8 mouse cellular contexts compared by ENCODE assay signal in genomic region chr17:56183658-56184103, GRCm38 (mm10). TPM values are rescaled to one million over a fixed set of nuclear protein-coding genes. Genes with fewer than 3 reads are reported as not detected.
DNase-seq lines count a peak whose midpoint lies in the region; ATAC-seq lines count a peak whose summit lies in the region.

Gene Mydgf, minus strand, starts transcription at chr17:56183920.

- intact Hi-C loops in heart, postnatal 14 days (cut with DNase I) = no loop called here

- no peaks in the 10 kb centered on the region for H3K9me3 ChIP-seq in forebrain, embryonic 14.5 days (replicated peaks; ENCODE audit: control insufficient read depth, low read length)
- H3K9me3 ChIP-seq in neural tube, embryonic 15.5 days (replicated peaks) = no peaks in the 10 kb centered on the region

- peak within 1 kb of the TSS; percentile 77 for H3K9ac ChIP-seq in forebrain, embryonic 14.5 days (ENCODE audit: low read length)
- H3K9ac ChIP-seq in neural tube, embryonic 15.5 days (replicated peaks) = peak within 1 kb of the TSS; percentile 83

- DNase-seq in ES-CJ7 (ENCODE audit: low read depth, low spot score) = peak; percentile 95
- peak; percentile 92 for DNase-seq in cerebellum, adult 11 months
- peak; percentile 97 for DNase-seq in forebrain, embryonic 14.5 days (ENCODE audit: low spot score)
- DNase-seq in heart, postnatal 14 days = peak; percentile 97 to 99
- DNase-seq in layer of hippocampus, adult 11-12 months (ENCODE audit: low spot score) = peak; percentile 96
- DNase-seq in lung, adult 18-20 months = peak; percentile 95 to 97
- peak; percentile 92 for DNase-seq in testis, postnatal 14 days (ENCODE audit: low spot score)

- WGBS in forebrain, embryonic 14.5 days = under 1% methylated on average over 47 of the region's 47 CpGs
- WGBS in neural tube, embryonic 15.5 days = under 1% methylated on average over 47 of the region's 47 CpGs

- peak within 1 kb of the TSS; percentile 84 for H3K4me2 ChIP-seq in forebrain, embryonic 14.5 days (ENCODE audit: low read length)
- H3K4me2 ChIP-seq in neural tube, embryonic 15.5 days = peak within 1 kb of the TSS; percentile 83

- H3K27ac ChIP-seq in forebrain, embryonic 14.5 days (ENCODE audit: low read depth, low read length) = peak within 1 kb of the TSS; percentile 52; the same call in 1 of the 2 replicates
- peak within 1 kb of the TSS; percentile 76 for H3K27ac ChIP-seq in neural tube, embryonic 15.5 days (replicated peaks)

- H3K27me3 ChIP-seq in forebrain, embryonic 14.5 days (replicated peaks; ENCODE audit: control insufficient read depth, insufficient read depth, low read length) = no peaks in the 10 kb centered on the region
- H3K27me3 ChIP-seq in neural tube, embryonic 15.5 days (replicated peaks) = no peaks in the 10 kb centered on the region

- H3K4me1 ChIP-seq in forebrain, embryonic 14.5 days (ENCODE audit: control insufficient read depth, insufficient read depth, low read length) = peaks cover 7% of the 10 kb centered on the region
- peaks cover 36% of the 10 kb centered on the region for H3K4me1 ChIP-seq in neural tube, embryonic 15.5 days

- peak within 1 kb of the TSS; percentile 74 for H3K4me3 ChIP-seq in forebrain, embryonic 14.5 days (ENCODE audit: low read depth, low read length)
- H3K4me3 ChIP-seq in neural tube, embryonic 15.5 days (replicated peaks) = peak within 1 kb of the TSS; percentile 92

- peak; percentile 98 for ATAC-seq in forebrain, embryonic 14.5 days
- peak; percentile 96 for ATAC-seq in neural tube, embryonic 15.5 days (ENCODE audit: low FRiP score)

- peaks cover 57% of the 10 kb centered on the region for H3K36me3 ChIP-seq in forebrain, embryonic 14.5 days (ENCODE audit: control insufficient read depth, insufficient read depth, low read length)
- peaks cover 57% of the 10 kb centered on the region for H3K36me3 ChIP-seq in neural tube, embryonic 15.5 days

RNA-seq across cellular contexts. Expression of gene Mydgf, which starts in this region (rescaled TPM):
- 58.8 and 63.5 TPM in 2 replicates for polyA plus RNA-seq in forebrain, embryonic 14.5 days (2014; fragmentation: Nextera tagmentation; extraction: Ambion mirVana)
- total RNA-seq in heart, postnatal 14 days (2021) = 10 to 100 TPM; 33.2 to 34.6 TPM
- 80.3 and 82.3 TPM in 2 replicates for polyA plus RNA-seq in neural tube, embryonic 15.5 days (2015; fragmentation: Nextera tagmentation; extraction: Ambion mirVana)

Comparison
In these comparisons a context has a peak if more than half of its experiments do, and no peak if none do; other contexts are left out.
1. Peak in every context shown above with its lines: DNase-seq, ATAC-seq, H3K4me3 ChIP-seq and H3K27ac ChIP-seq.